ENCODE assay signal across 11 mouse cellular contexts in the genomic region with DNA sequence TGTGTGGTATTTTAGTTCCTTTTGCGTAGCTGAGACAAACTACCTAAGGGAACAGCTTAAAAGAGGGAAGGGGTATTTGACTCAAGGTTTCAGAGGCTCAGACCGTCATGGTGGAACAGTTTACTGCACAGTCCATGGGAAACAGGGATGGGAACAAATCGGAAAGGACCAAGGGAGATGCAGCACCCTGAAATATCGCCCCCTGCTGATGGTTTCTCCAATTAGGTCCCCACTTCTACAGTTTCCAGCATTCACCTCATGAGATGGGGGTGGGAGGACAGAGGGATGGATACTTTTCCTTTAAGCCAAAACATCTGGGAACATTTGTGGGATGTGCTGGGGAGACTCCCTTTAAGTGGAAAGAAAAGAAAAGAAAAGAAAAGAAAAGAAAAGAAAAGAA. TPM values are rescaled to one million over a fixed set of nuclear protein-coding genes. Genes with fewer than 3 reads are reported as not detected.
A peak's percentile ranks its signal among the peaks of the same experiment; 100 is the strongest.
DNase-seq lines count a peak whose midpoint lies in the region; ATAC-seq and TF ChIP-seq lines count a peak whose summit lies in the region.
"Had no signal": no experiment of that assay in that cellular context is flagged by ENCODE, and none has a peak within 500 bp of the region (broad histone marks: within the 10 kb centered on the region; RNA-seq: fewer than 3 reads in every experiment).

No protein-coding gene starts in this region.

- H3K27me3 ChIP-seq in ES-Bruce4 (ENCODE audit: control insufficient read depth, insufficient read depth, low read length, poor library complexity, severe bottlenecking) = no peaks in the 10 kb centered on the region
- H3K27me3 ChIP-seq in forebrain, embryonic 15.5 days = no peaks in the 10 kb centered on the region
- H3K27me3 ChIP-seq: limb, embryonic 12.5 days had no signal

- H3K27ac ChIP-seq in gastrocnemius, adult 2 months = peak overlapping the region; percentile 90
- H3K27ac ChIP-seq in ES-Bruce4 (ENCODE audit: insufficient read depth, low read length) = no peak overlapping the region
- H3K27ac ChIP-seq in forebrain, embryonic 15.5 days (replicated peaks) = no peak overlapping the region
- H3K27ac ChIP-seq: limb, embryonic 12.5 days had no signal

- no peaks in the 10 kb centered on the region for H3K36me3 ChIP-seq in ES-Bruce4 (ENCODE audit: control insufficient read depth, insufficient read depth, low read length, poor library complexity, severe bottlenecking)
- H3K36me3 ChIP-seq in forebrain, embryonic 15.5 days = no peaks in the 10 kb centered on the region
- H3K36me3 ChIP-seq: limb, embryonic 12.5 days had no signal

- peak; percentile 60 for TF ChIP-seq CTCF in gastrocnemius, adult 2 months (IDR thresholded peaks at IDR 0.05)
- TF ChIP-seq CTCF in lung, adult 2 months (IDR thresholded peaks at IDR 0.05; ENCODE audit: insufficient read depth, low read length) = peak; percentile 5; the same call in 1 of the 2 replicates
- TF ChIP-seq CTCF in ES-Bruce4 (IDR thresholded peaks at IDR 0.05; ENCODE audit: low read depth, low read length) = peak; percentile 38

- no peak for TF ChIP-seq EP300 in ES-Bruce4 (IDR thresholded peaks at IDR 0.05; ENCODE audit: insufficient read depth, low read depth, low read length)

- intact Hi-C loops in gastrocnemius, adult 2 months (cut with DNase I) = loop anchor here (5.0 kb wide), 1 partner anchor 232 kb away; no protein-coding TSS in a partner anchor
- intact Hi-C loops in gastrocnemius, postnatal 14 days (cut with DNase I; ENCODE audit: low total_unique reads) = loop anchor here (10.0 kb wide), 1 partner anchor 235 kb away; no protein-coding TSS in a partner anchor

- H3K9me3 ChIP-seq in ES-Bruce4 (replicated peaks; ENCODE audit: control insufficient read depth, insufficient read depth, low read length, poor library complexity, severe bottlenecking) = no peaks in the 10 kb centered on the region
- no peaks in the 10 kb centered on the region for H3K9me3 ChIP-seq in forebrain, embryonic 15.5 days
- H3K9me3 ChIP-seq: limb, embryonic 12.5 days had no signal

- H3K4me2 ChIP-seq in forebrain, embryonic 15.5 days (replicated peaks) = no peak overlapping the region
- H3K4me2 ChIP-seq: limb, embryonic 12.5 days had no signal

- H3K4me1 ChIP-seq in lung, adult 2 months (ENCODE audit: control insufficient read depth, insufficient read depth, low read length) = no peaks in the 10 kb centered on the region
- peaks cover 11% of the 10 kb centered on the region for H3K4me1 ChIP-seq in ES-Bruce4 (ENCODE audit: control insufficient read depth, insufficient read depth, low read length)
- peaks cover 1% of the 10 kb centered on the region; the same call in 1 of the 2 replicates for H3K4me1 ChIP-seq in forebrain, embryonic 15.5 days

- no peak for TF ChIP-seq POLR2A in lung, adult 2 months (IDR thresholded peaks at IDR 0.05; ENCODE audit: borderline replicate concordance, extremely low read depth, low read depth, low read length)
- TF ChIP-seq POLR2A in ES-Bruce4 (IDR thresholded peaks at IDR 0.05; ENCODE audit: insufficient read depth, low read length) = no peak

- 71% methylated on average over 4 of the region's 4 CpGs for WGBS in lung, adult 2 months
- 74% methylated on average over 4 of the region's 4 CpGs for WGBS in forebrain, embryonic 15.5 days

- no peak for ATAC-seq in forebrain, embryonic 15.5 days (replicated peaks)

- no peak overlapping the region for H3K4me3 ChIP-seq in gastrocnemius, adult 2 months
- H3K4me3 ChIP-seq in lung, adult 2 months (replicated peaks; ENCODE audit: extremely low read depth, low read depth, low read length) = no peak overlapping the region
- no peak overlapping the region for H3K4me3 ChIP-seq in ES-Bruce4 (ENCODE audit: low read depth, low read length)
- H3K4me3 ChIP-seq in forebrain, embryonic 15.5 days = no peak overlapping the region
- H3K4me3 ChIP-seq: limb, embryonic 12.5 days; myocyte had no signal

- no peak overlapping the region for H3K9ac ChIP-seq in ES-Bruce4 (ENCODE audit: low read depth, poor library complexity, severe bottlenecking)
- H3K9ac ChIP-seq in forebrain, embryonic 15.5 days (replicated peaks) = no peak overlapping the region
- H3K9ac ChIP-seq: limb, embryonic 12.5 days had no signal

- peak; percentile 39 for DNase-seq in gastrocnemius, adult 2 months
- no peak for DNase-seq in gastrocnemius, postnatal 14 days
- DNase-seq in lung, adult 2 months = no peak
- DNase-seq in lung, postnatal 25 days (ENCODE audit: low spot score) = no peak
- peak; percentile 45 for DNase-seq in lung, postnatal 36 days
- no peak for DNase-seq in retina, postnatal 1 day

RNA-seq across cellular contexts. Expression of gene Rsph1, which starts 17.4 kb away (rescaled TPM):
- 10 to 100 TPM in 1 of 2 experiments, 1 to 10 TPM in 1; 4.7 to 17.5 TPM for total RNA-seq in gastrocnemius, adult 2 months (2021)
- 10 to 100 TPM; 10.0 to 12.5 TPM for total RNA-seq in gastrocnemius, postnatal 14 days (2021)
- polyA plus RNA-seq in lung, adult 2 months (2012; rRNA removed) = 6.9 and 11.7 TPM in 2 replicates
- polyA plus RNA-seq in ES-Bruce4 (2011; ENCODE audit: insufficient read depth, insufficient read length, low read depth, missing spikeins) = 11.3 and 11.5 TPM in 2 replicates
- polyA plus RNA-seq in forebrain, embryonic 15.5 days (2015; fragmentation: Nextera tagmentation; extraction: Ambion mirVana) = 4.0 and 6.7 TPM in 2 replicates

RNA-seq across cellular contexts. Expression of gene Slc37a1, which starts 26.8 kb away (rescaled TPM):
- total RNA-seq in gastrocnemius, adult 2 months (2021) = 1 to 10 TPM; 3.0 to 4.2 TPM
- total RNA-seq in gastrocnemius, postnatal 14 days (2021) = 1 to 10 TPM; 2.5 to 2.7 TPM
- 51.1 and 54.3 TPM in 2 replicates for polyA plus RNA-seq in lung, adult 2 months (2012; rRNA removed)
- polyA plus RNA-seq in ES-Bruce4 (2011; ENCODE audit: insufficient read depth, insufficient read length, low read depth, missing spikeins) = 13.4 and 14.6 TPM in 2 replicates
- 12.5 and 14.9 TPM in 2 replicates for polyA plus RNA-seq in forebrain, embryonic 15.5 days (2015; fragmentation: Nextera tagmentation; extraction: Ambion mirVana)

RNA-seq across cellular contexts. Expression of gene Ubash3a, which starts 52.2 kb away (rescaled TPM):
- total RNA-seq in gastrocnemius, adult 2 months (2021) = not detected
- total RNA-seq in gastrocnemius, postnatal 14 days (2021) = not detected
- 0.63 and 1.1 TPM in 2 replicates for polyA plus RNA-seq in lung, adult 2 months (2012; rRNA removed)
- polyA plus RNA-seq in ES-Bruce4 (2011; ENCODE audit: insufficient read depth, insufficient read length, low read depth, missing spikeins) = 3.5 and 4.4 TPM in 2 replicates
- polyA plus RNA-seq in forebrain, embryonic 15.5 days (2015; fragmentation: Nextera tagmentation; extraction: Ambion mirVana) = 0.03 TPM in 1 of 2 replicates, not detected in the other
- total RNA-seq: heart, postnatal 25 days had no signal
- polyA plus RNA-seq: myocyte had no signal

Comparison
In these comparisons a context has a peak if more than half of its experiments do, and no peak if none do; other contexts are left out.
1. DNase-seq: peak in gastrocnemius, adult 2 months (single experiment) and lung, postnatal 36 days (single experiment); none in gastrocnemius, postnatal 14 days (single experiment), lung, adult 2 months (single experiment), lung, postnatal 25 days (single experiment) and retina, postnatal 1 day (single experiment).
2. CTCF ChIP-seq: peak in every context shown above with its lines; median percentile 60 in gastrocnemius, adult 2 months; 38 in ES-Bruce4; 5 in lung, adult 2 months.